Mouse (Mus musculus) hindbrain, embryonic 10.5 days (tissue): Measurements from ENCODE around the gene Gm2007. TPM values are rescaled to one million over a fixed set of nuclear protein-coding genes. Genes with fewer than 3 reads are reported as not detected.
"Not testable (repeated sequence)": the region's sequence is repeated elsewhere in the genome, so short reads cannot be mapped to it uniquely, and the experiment has no call there.

Experiments used
- DNase-seq: peaks from one replicate; pipeline ENCODE4 v3.0.0-alpha.2; 2017; ENCODE audit warnings: low spot score
- H3K27ac ChIP-seq: fragments of 300-500 bp; sonication (generic); 2 replicates; pipeline ENCODE4 v1.5.1; 2016; ENCODE audit warnings: mild to moderate bottlenecking, moderate library complexity
- H3K27me3 ChIP-seq: fragments of 300-500 bp; sonication (generic); 2 replicates; pipeline ENCODE4 v1.6.1; 2016; ENCODE audit warnings: mild to moderate bottlenecking; ENCODE audit not compliant: poor library complexity, insufficient read depth, severe bottlenecking
- H3K36me3 ChIP-seq: fragments of 300-500 bp; sonication (generic); 2 replicates; pipeline ENCODE4 v1.6.1; 2016; ENCODE audit warnings: mild to moderate bottlenecking, moderate library complexity
- H3K4me1 ChIP-seq: fragments of 300-500 bp; sonication (generic); replicated peaks from 2 replicates; pipeline ENCODE4 v1.6.1; 2016; ENCODE audit warnings: mild to moderate bottlenecking
- H3K4me3 ChIP-seq: fragments of 300-500 bp; sonication (generic); 2 replicates; pipeline ENCODE4 v1.5.1; 2016; ENCODE audit warnings: mild to moderate bottlenecking, moderate library complexity
- H3K9me3 ChIP-seq: fragments of 300-500 bp; sonication (generic); 2 replicates; pipeline ENCODE4 v1.6.1; 2016; ENCODE audit warnings: mild to moderate bottlenecking, moderate library complexity
- WGBS: fragments of 180-500 bp; shearing (Covaris S2); methylation state at CpG from one replicate; pipeline ENCODE4 v1.1.7; 2016; 5-methylcytosine and 5-hydroxymethylcytosine counted together
- polyA plus RNA-seq: library from polyadenylated mRNA; unstranded; fragments of >200 nt; fragmentation: Nextera tagmentation; extraction: Ambion mirVana; gene quantifications from 2 replicates; pipeline ENCODE4 v1.2.1, GENCODE M21; 2016

The Gm2007 gene
- not detected in 2 replicates for polyA plus RNA-seq

- no CpG with 5 or more reads among the region's 2 CpGs for WGBS
Measured at GRCm38 (mm10) chr2:175741237-175741636, at the start of gene Gm2007. Gene Gm2007, plus strand, starts transcription at chr2:175741537.

DNA sequence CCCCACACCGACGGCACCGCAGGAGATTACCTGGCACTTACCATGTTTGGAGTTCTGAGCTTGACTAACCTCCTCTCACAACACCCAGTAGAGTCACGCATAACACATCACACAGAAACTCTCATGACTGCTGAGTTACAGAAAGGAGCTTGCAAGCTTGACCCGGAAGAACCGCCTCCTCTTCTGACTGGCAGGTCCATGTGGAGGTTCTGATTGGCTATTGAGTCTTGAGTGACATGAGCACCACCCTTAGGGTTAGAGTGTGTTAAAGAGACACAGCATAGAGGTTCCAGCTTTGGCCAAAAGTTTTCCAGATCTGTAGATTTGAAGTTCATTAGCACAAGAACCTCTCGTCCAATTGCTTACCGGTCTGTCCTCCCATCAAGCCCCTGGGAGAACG, 37.8 kb upstream of the Gm2007 start, which contains the start of gene Zfp969:
Gene Zfp969, minus strand, starts transcription at position 101 of the 400 bp plus-strand sequence.
- H3K9me3 ChIP-seq, H3K36me3 ChIP-seq, H3K4me1 ChIP-seq, DNase-seq, H3K27ac ChIP-seq, H3K4me3 ChIP-seq, H3K27me3 ChIP-seq: not testable (repeated sequence)
- no CpG with 5 or more reads among the region's 9 CpGs for WGBS

More at GRCm38 (mm10) chr2:175741237-175741636, at the start of gene Gm2007:
- DNase-seq, H3K27ac ChIP-seq, H3K9me3 ChIP-seq, H3K4me3 ChIP-seq, H3K4me1 ChIP-seq, H3K36me3 ChIP-seq, H3K27me3 ChIP-seq: not testable (repeated sequence)

GRCm38 (mm10) chr2:175800993-175801392, 59.7 kb downstream of the Gm2007 start, which contains the start of gene Gm14288:
Gene Gm14288, minus strand, starts transcription at chr2:175801093.
- H3K27me3 ChIP-seq, H3K4me1 ChIP-seq, H3K36me3 ChIP-seq, DNase-seq, H3K4me3 ChIP-seq, H3K9me3 ChIP-seq, H3K27ac ChIP-seq: not testable (repeated sequence)
- no CpG with 5 or more reads among the region's 6 CpGs for whole genome bisulfite sequencing

Other genes with a start within 250 kb of the Gm2007 start
- gene Gm11007, start 97.6 kb upstream of the Gm2007 start, polyA plus RNA-seq, result not detected in 2 replicates
- 12.9 and 15.8 TPM in 2 replicates for gene Zfp969, start 37.9 kb upstream of the Gm2007 start, polyA plus RNA-seq
- gene Gm14288, start 59.6 kb downstream of the Gm2007 start, polyA plus RNA-seq, result 2.7 TPM in 1 of 2 replicates, not detected in the other
- 19.4 and 22.9 TPM in 2 replicates for gene Gm6710, start 127.7 kb downstream of the Gm2007 start, polyA plus RNA-seq
- 2.2 and 6.2 TPM in 2 replicates for gene Zfp966, start 189.6 kb downstream of the Gm2007 start, polyA plus RNA-seq
- gene Gm2026, start 223.8 kb downstream of the Gm2007 start, polyA plus RNA-seq, result 22.1 and 29.1 TPM in 2 replicates